Mouse (Mus musculus): ENCODE measurements around the gene Itgam.

DNA sequence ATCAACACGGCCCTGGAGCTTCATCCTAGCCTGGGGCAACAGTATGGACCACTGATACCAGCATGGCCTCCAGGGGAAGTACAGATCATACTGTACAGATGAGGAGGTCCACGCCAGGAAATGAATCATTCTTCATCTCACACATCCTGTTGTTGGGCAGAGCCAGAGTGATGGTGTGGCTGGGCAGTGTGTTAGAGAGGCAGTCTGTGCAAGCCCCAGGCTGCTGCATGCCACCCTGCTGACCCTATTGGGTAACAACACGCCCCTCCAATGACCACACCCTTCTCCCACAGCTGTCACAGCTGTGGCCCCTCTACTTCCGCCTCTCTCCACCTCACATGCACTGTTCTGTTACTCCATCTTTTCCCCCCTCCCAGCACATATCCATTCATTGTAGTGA lies 11.7 kb upstream of the Itgam start:
- TF ChIP-seq POLR2A (IDR thresholded peaks at IDR 0.05; ENCODE audit: low read depth, low read length) (no peak), CTCF (IDR thresholded peaks at IDR 0.05; ENCODE audit: extremely low read depth, insufficient read length, insufficient replicate concordance, low read depth, low read length) (no peak)

Data from small intestine, adult 2 months (tissue).